Mouse (Mus musculus) cortical plate, adult 2 months (tissue): ENCODE measurements at regions not wholly inside any gene's neighbourhood (a gene's known extent, or its start where the extent isn't known, plus 50 kb on each side); places are given as distances from the start of the nearest gene placed in this dataset.

ENCODE experiments used
- CTCF ChIP-seq: fragments of 200-500 bp; IDR thresholded peaks from 2 replicates; pipeline ENCODE4 v1.5.1; 2011; ENCODE audit warnings: mild to moderate bottlenecking, control low read depth, low read length; ENCODE audit not compliant: insufficient read depth; ENCODE audit errors: extremely low read depth
- POLR2A ChIP-seq: fragments of 200-500 bp; IDR thresholded peaks from 2 replicates; pipeline ENCODE4 v1.6.1; 2011; ENCODE audit warnings: mild to moderate bottlenecking, low read length, control low read depth; ENCODE audit not compliant: insufficient read depth; ENCODE audit errors: extremely low read depth

- TF ChIP-seq CTCF (no peak), POLR2A (no peak)
Observed at GRCm38 (mm10) chr3:38263261-38264141, 221.1 kb downstream of the Ankrd50 start.
